Mouse (Mus musculus): Measurements from ENCODE around the gene Qk. TPM values are rescaled to one million over a fixed set of nuclear protein-coding genes. Genes with fewer than 3 reads are reported as not detected.
A peak's percentile ranks its signal among the peaks of the same experiment; 100 is the strongest.

Qk gene
- polyA plus RNA-seq, 1 experiment from 2014 or later = 54.1 TPM

- Histone ChIP-seq H3K9me3 (replicated peaks) (no peaks in the 10 kb centered on the region), H3K27me3 (no peaks in the 10 kb centered on the region), H3K9ac (no peak overlapping the region), H3K27ac (no peak overlapping the region), H3K4me1 (peaks cover 25% of the 10 kb centered on the region), H3K4me3 (no peak overlapping the region), H3K36me3 (ENCODE audit: poor library complexity, severe bottlenecking) (no peaks in the 10 kb centered on the region), H3K4me2 (no peak overlapping the region)
- 61% methylated on average over 4 of the region's 4 CpGs for WGBS
- ATAC-seq = no peak
These were observed 18.5 kb downstream of the Qk start for GRCm38 (mm10) chr17:10300968-10301795.

DNA sequence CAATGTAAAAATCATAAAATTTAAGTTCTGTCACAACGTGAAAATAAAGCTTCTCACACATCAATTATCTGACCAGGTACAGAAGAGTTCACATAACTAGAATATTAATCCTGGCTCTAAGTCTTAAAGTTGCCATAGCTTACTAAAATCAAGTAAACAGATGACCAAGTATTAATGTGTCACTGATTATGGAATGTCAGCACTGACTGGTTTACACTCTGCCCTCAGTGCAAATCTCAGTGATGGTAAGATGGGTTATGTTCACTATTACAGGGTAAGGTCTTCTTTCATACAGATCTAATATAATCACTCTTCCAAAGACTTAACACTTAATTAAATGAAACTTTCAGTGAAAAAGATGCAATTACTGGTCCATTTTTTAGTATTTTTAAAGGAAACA is 20.3 kb downstream of the Qk start:
- no peak overlapping the region for H3K9ac ChIP-seq
- H3K9me3 ChIP-seq (replicated peaks) = no peaks in the 10 kb centered on the region
- H3K4me2 ChIP-seq = no peak overlapping the region
- H3K4me3 ChIP-seq = no peak overlapping the region
- no peaks in the 10 kb centered on the region for H3K27me3 ChIP-seq
- no peak for ATAC-seq
- no peak overlapping the region for H3K27ac ChIP-seq
- 91% methylated on average over 1 of the region's 1 CpGs for WGBS
- H3K36me3 ChIP-seq (ENCODE audit: poor library complexity, severe bottlenecking) = no peaks in the 10 kb centered on the region
- H3K4me1 ChIP-seq = peaks cover 27% of the 10 kb centered on the region

- peaks cover 32% of the 10 kb centered on the region for H3K4me1 ChIP-seq
- no peak overlapping the region for H3K9ac ChIP-seq
- no peaks in the 10 kb centered on the region for H3K36me3 ChIP-seq (ENCODE audit: poor library complexity, severe bottlenecking)
- no peak overlapping the region for H3K4me3 ChIP-seq
- no peak for ATAC-seq
- no peaks in the 10 kb centered on the region for H3K9me3 ChIP-seq (replicated peaks)
- H3K4me2 ChIP-seq = no peak overlapping the region
- H3K27me3 ChIP-seq = no peaks in the 10 kb centered on the region
- WGBS = 64% methylated on average over 2 of the region's 2 CpGs
- H3K27ac ChIP-seq = no peak overlapping the region
These were observed 27.1 kb downstream of the Qk start for GRCm38 (mm10) chr17:10292520-10292919.

DNA sequence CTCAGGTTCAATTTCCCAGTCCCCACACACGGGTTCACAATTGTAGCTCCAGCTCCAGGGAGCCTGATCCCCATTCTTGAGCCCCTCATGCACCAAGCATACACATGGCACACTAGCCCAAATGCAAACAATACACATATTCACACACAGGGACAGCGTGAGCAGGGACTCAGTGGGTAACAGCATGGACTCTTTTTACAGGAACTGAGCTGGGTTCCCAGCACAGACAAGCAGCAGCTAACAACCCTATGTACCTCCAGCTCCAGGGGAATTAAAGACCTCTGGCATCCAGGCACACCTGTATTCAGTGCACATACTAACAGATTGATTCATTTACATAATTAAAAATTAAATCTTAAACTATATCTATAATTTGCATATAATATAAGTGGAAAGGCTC is 34.9 kb downstream of the Qk start:
- Histone ChIP-seq H3K27ac (no peak overlapping the region), H3K4me2 (no peak overlapping the region; the same call in 1 of the 2 replicates), H3K9me3 (replicated peaks) (no peaks in the 10 kb centered on the region), H3K36me3 (ENCODE audit: poor library complexity, severe bottlenecking) (peaks cover 4% of the 10 kb centered on the region; the same call in 1 of the 2 replicates), H3K9ac (no peak overlapping the region), H3K4me3 (no peak overlapping the region), H3K4me1 (peaks cover 35% of the 10 kb centered on the region), H3K27me3 (no peaks in the 10 kb centered on the region)
- WGBS = 36% methylated on average over 2 of the region's 2 CpGs
- ATAC-seq = no peak

DNA sequence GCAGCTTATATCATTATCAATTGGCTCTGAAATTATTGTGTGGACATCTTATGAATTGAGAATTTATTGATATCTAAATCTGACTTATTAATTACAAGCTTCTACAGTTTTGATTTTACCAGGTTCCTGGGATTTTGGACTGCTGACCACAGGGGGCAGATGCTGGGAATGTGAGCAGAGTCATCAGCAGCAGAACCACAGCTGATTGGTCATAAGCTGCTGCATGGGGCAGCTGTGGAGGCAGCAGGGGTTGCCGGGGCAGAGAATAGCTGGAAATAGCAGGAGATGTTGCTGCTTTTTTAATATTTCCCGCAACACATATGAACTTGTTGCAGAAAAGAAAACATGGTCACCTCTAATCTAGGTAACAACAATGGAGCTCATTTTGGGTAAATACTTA is 40.1 kb downstream of the Qk start:
- ATAC-seq = no peak
- peaks cover 4% of the 10 kb centered on the region for H3K4me1 ChIP-seq

DNA sequence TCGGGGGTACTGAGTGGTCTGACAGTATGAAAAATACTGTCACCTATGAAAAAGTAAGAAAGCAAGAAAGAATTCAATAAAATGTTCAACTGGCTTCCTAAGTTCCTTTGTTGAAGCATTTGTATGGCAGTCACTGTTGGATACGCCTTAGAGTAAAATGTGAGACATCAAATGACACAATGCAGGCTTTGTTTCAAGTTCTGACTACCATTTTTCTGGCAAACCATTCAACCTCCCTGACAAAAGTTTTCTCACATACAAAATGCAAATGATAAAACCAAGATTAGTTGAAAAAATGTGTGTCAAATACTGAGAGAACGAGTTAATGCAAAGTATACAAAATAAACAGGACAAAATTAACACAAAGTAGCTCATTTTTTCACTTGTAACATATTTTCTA is 50.1 kb downstream of the Qk start:
- peaks cover 5% of the 10 kb centered on the region; the same call in 1 of the 2 replicates for H3K36me3 ChIP-seq (ENCODE audit: poor library complexity, severe bottlenecking)
- no peaks in the 10 kb centered on the region for H3K9me3 ChIP-seq (replicated peaks)
- WGBS = 23% methylated on average over 3 of the region's 3 CpGs
- no peak for ATAC-seq
- no peak overlapping the region for H3K4me3 ChIP-seq
- no peaks in the 10 kb centered on the region for H3K27me3 ChIP-seq
- H3K9ac ChIP-seq = no peak overlapping the region
- peaks cover 18% of the 10 kb centered on the region for H3K4me1 ChIP-seq
- H3K27ac ChIP-seq = no peak overlapping the region
- H3K4me2 ChIP-seq = no peak overlapping the region

More for the DNA sequence above, 40.1 kb downstream of the Qk start:
- Histone ChIP-seq H3K27ac (no peak overlapping the region), H3K27me3 (no peaks in the 10 kb centered on the region), H3K4me2 (no peak overlapping the region), H3K36me3 (ENCODE audit: poor library complexity, severe bottlenecking) (peaks cover 13% of the 10 kb centered on the region), H3K9ac (no peak overlapping the region), H3K4me3 (no peak overlapping the region), H3K9me3 (replicated peaks) (no peaks in the 10 kb centered on the region)
- 79% methylated on average over 2 of the region's 2 CpGs for WGBS

DNA sequence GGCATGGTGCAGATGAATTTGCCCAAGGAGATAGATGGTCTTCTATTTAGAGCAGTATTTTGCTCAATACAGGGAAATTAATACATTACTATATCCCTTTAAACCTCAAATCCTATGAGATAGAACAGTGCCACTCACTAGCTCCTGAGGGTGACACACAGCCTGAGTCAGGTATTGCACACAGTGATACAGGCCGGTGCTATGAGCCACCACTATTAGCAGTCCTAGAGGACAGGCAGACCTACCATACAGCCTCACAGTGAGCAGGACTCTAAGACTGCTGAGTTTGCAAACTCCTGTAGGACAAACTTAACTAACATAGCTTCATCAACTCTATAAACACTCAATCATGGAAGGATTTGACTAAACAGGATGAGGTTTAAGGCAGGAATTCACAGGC is 51.2 kb downstream of the Qk start:
- Histone ChIP-seq H3K4me2 (no peak overlapping the region), H3K27ac (no peak overlapping the region), H3K4me3 (no peak overlapping the region), H3K36me3 (ENCODE audit: poor library complexity, severe bottlenecking) (peaks cover 7% of the 10 kb centered on the region; the same call in 1 of the 2 replicates), H3K9me3 (replicated peaks) (no peaks in the 10 kb centered on the region), H3K9ac (no peak overlapping the region), H3K4me1 (peaks cover 18% of the 10 kb centered on the region), H3K27me3 (no peaks in the 10 kb centered on the region)
- WGBS = 89% methylated on average over 1 of the region's 1 CpGs
- ATAC-seq = no peak

- H3K9ac ChIP-seq = no peak overlapping the region
- no peak for ATAC-seq
- H3K9me3 ChIP-seq (replicated peaks) = no peaks in the 10 kb centered on the region
- peaks cover 6% of the 10 kb centered on the region; the same call in 1 of the 2 replicates for H3K36me3 ChIP-seq (ENCODE audit: poor library complexity, severe bottlenecking)
- no peak overlapping the region for H3K4me2 ChIP-seq
- no peak overlapping the region for H3K27ac ChIP-seq
- WGBS = 89% methylated on average over 4 of the region's 4 CpGs
- no peaks in the 10 kb centered on the region for H3K27me3 ChIP-seq
- H3K4me1 ChIP-seq = peaks cover 18% of the 10 kb centered on the region
- H3K4me3 ChIP-seq = no peak overlapping the region
These were observed 53.4 kb downstream of the Qk start for GRCm38 (mm10) chr17:10266207-10266606.

DNA sequence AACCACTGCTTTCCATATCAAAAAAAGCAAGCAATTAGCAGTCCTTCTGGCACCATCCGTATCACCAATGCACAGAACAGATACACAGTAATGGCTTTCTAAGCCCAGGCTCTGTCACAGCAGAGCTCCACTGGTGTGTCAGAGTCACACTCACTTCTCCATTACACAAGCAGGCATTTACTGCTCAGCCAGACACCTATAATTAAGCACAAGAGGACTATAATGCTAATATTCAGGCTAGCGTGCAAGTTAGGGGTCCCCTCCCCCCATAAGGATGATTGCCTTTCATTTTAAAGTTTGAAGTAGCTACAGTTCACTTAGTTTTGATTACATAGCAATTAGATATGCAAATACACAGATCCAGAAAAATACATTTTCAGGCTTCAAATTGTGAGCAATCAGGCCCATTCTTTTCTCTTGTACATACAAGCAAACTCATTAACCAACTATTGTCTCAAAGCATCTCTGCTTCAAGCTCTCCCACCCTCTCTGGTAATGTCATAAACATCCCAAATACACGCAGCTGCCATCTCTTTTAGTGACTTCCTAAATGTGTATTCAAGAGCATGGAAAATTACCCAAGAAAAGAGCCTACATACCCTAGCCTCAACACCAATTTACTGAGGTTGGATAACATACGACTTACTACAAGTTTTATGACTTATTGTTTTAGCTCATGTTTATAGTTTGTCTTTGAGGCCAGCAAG is 68.2 kb downstream of the Qk start:
- H3K9me3 ChIP-seq (replicated peaks) = no peaks in the 10 kb centered on the region
- H3K9ac ChIP-seq = no peak overlapping the region
- H3K27me3 ChIP-seq = no peaks in the 10 kb centered on the region
- peak; percentile 96 for ATAC-seq
- peaks cover 39% of the 10 kb centered on the region for H3K4me1 ChIP-seq
- H3K4me3 ChIP-seq = no peak overlapping the region
- 32% methylated on average over 4 of the region's 4 CpGs for WGBS
- H3K27ac ChIP-seq = peak overlapping the region; percentile 60
- H3K4me2 ChIP-seq = 0 out of 2 replicates have a peak overlapping the region, but pooled peaks have one; percentile 1
- H3K36me3 ChIP-seq (ENCODE audit: poor library complexity, severe bottlenecking) = no peaks in the 10 kb centered on the region

DNA sequence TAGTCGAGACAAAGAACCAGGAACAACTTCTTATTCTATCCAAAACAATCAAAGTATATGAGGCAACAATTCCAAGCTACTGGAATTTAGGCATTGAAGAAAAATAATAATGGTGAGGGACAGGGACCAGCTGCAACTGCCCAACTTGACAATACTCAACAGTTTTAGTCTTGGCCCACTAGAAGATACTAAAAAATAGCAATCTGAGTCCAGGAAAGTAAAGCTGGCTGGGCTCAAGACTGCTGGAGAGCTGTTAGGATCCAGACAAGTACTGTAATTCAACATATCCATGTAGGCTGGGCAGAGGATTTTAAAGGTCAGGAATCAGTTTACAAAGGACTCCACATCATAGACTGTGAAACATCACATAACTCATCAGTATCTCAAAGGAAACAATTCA is 79.6 kb downstream of the Qk start:
- ATAC-seq = no peak
- H3K9ac ChIP-seq = no peak overlapping the region
- WGBS = 93% methylated on average over 1 of the region's 1 CpGs
- no peak overlapping the region for H3K27ac ChIP-seq
- H3K4me3 ChIP-seq = no peak overlapping the region
- H3K9me3 ChIP-seq (replicated peaks) = no peaks in the 10 kb centered on the region
- no peaks in the 10 kb centered on the region for H3K27me3 ChIP-seq
- H3K36me3 ChIP-seq (ENCODE audit: poor library complexity, severe bottlenecking) = peaks cover 9% of the 10 kb centered on the region; the same call in 1 of the 2 replicates
- H3K4me1 ChIP-seq = peaks cover 21% of the 10 kb centered on the region
- no peak overlapping the region for H3K4me2 ChIP-seq

DNA sequence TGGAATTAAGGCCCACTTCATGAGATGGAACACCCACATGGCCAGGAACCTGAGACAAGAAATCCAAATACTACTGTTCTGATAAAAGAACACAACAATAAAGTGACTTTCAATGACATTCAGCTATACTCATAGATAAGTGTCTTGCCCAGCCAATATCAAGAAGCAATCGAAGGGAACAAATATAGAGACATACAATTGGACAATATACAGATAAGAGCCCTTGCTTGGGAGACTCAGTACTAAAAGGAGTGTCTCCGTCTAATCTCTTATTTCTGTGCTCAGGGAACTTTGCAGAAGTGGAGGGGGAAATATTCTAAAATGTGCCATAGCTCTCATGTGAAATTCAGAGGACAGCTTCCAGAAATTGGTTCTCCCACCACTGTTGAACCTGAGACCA is 83.1 kb downstream of the Qk start:
- no peak overlapping the region for H3K9ac ChIP-seq
- no peak overlapping the region for H3K27ac ChIP-seq
- H3K27me3 ChIP-seq = no peaks in the 10 kb centered on the region
- no peak overlapping the region for H3K4me3 ChIP-seq
- no peak overlapping the region for H3K4me2 ChIP-seq
- no peaks in the 10 kb centered on the region for H3K9me3 ChIP-seq (replicated peaks)
- ATAC-seq = no peak
- H3K36me3 ChIP-seq (ENCODE audit: poor library complexity, severe bottlenecking) = peaks cover 9% of the 10 kb centered on the region; the same call in 1 of the 2 replicates
- H3K4me1 ChIP-seq = peaks cover 12% of the 10 kb centered on the region
- 91% methylated on average over 2 of the region's 2 CpGs for WGBS

GRCm38 (mm10) chr17:10232406-10232805 is 87.2 kb downstream of the Qk start:
- Histone ChIP-seq H3K36me3 (ENCODE audit: poor library complexity, severe bottlenecking) (peaks cover 9% of the 10 kb centered on the region; the same call in 1 of the 2 replicates), H3K9ac (no peak overlapping the region), H3K4me2 (no peak overlapping the region), H3K9me3 (replicated peaks) (no peaks in the 10 kb centered on the region), H3K27ac (no peak overlapping the region), H3K4me3 (no peak overlapping the region), H3K27me3 (no peaks in the 10 kb centered on the region), H3K4me1 (peaks cover 25% of the 10 kb centered on the region)
- 95% methylated on average over 3 of the region's 3 CpGs for WGBS
- ATAC-seq = no peak
